8 mouse cellular contexts compared by ENCODE assay signal in the genomic region with DNA sequence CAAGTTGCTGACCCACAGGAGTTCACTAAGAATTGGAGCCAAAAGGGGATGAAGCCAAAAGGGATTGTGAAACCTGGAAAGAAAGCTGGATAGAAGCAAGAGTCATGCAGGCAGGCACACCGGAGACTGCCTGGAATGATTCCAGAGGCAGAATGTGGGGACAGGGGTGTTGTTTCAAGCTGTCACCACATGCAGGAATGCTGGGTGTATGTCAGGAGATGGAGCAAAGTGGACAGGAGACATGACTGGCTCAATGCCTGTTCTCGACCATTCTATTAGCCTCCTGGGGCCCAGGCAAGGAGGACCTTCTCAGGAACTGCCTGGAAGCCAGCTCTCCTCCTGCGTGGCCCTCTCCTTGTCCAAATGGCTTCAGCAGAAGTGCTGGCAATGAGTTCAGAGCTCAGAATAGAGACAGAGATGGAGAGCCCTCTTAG. TPM values are rescaled to one million over a fixed set of nuclear protein-coding genes. Genes with fewer than 3 reads are reported as not detected.
DNase-seq lines count a peak whose midpoint lies in the region; ATAC-seq and TF ChIP-seq lines count a peak whose summit lies in the region.

No protein-coding gene starts in this region.

- peak; percentile 35 for DNase-seq in midbrain, postnatal 0 days (ENCODE audit: low spot score)
- DNase-seq in fat pad, adult 2 months (ENCODE audit: extremely low read depth, low read depth, low spot score) = peak; percentile 92
- DNase-seq in heart, postnatal 36 days = peak; percentile 73 to 85
- DNase-seq in left cerebral cortex, adult 18-20 months (ENCODE audit: low spot score in 2 of 2) = no peak
- no peak for DNase-seq in hindbrain, embryonic 11.5 days (ENCODE audit: low spot score)

- intact Hi-C loops in heart, postnatal 36 days (cut with DNase I) = loop anchor here (2.0 to 5.0 kb wide), 3 partner anchors 33 to 302 kb away; a partner anchor contains a TSS

- WGBS in midbrain, postnatal 0 days = 68% methylated on average over 3 of the region's 3 CpGs
- 88% methylated on average over 3 of the region's 3 CpGs for WGBS in midbrain, embryonic 13.5 days
- WGBS in neural tube, embryonic 14.5 days = 64% methylated on average over 3 of the region's 3 CpGs
- 66% methylated on average over 3 of the region's 3 CpGs for WGBS in hindbrain, embryonic 11.5 days

- H3K27ac ChIP-seq in midbrain, postnatal 0 days (ENCODE audit: low read depth, low read length) = no peak overlapping the region
- no peak overlapping the region for H3K27ac ChIP-seq in midbrain, embryonic 13.5 days
- H3K27ac ChIP-seq in neural tube, embryonic 14.5 days (ENCODE audit: low read depth, low read length) = no peak overlapping the region
- H3K27ac ChIP-seq in hindbrain, embryonic 11.5 days (ENCODE audit: low read depth, low read length) = no peak overlapping the region

- no peaks in the 10 kb centered on the region for H3K9me3 ChIP-seq in midbrain, postnatal 0 days (ENCODE audit: low read length)
- no peaks in the 10 kb centered on the region for H3K9me3 ChIP-seq in midbrain, embryonic 13.5 days
- H3K9me3 ChIP-seq in neural tube, embryonic 14.5 days (ENCODE audit: control insufficient read depth, low read length) = no peaks in the 10 kb centered on the region
- H3K9me3 ChIP-seq in hindbrain, embryonic 11.5 days (ENCODE audit: control insufficient read depth, low read length) = no peaks in the 10 kb centered on the region

- no peak overlapping the region for H3K9ac ChIP-seq in midbrain, postnatal 0 days (replicated peaks; ENCODE audit: low read length, poor library complexity, severe bottlenecking)
- H3K9ac ChIP-seq in midbrain, embryonic 13.5 days (replicated peaks) = no peak overlapping the region
- no peak overlapping the region for H3K9ac ChIP-seq in neural tube, embryonic 14.5 days (replicated peaks; ENCODE audit: low read depth, low read length)
- H3K9ac ChIP-seq in hindbrain, embryonic 11.5 days (ENCODE audit: low read depth, low read length) = no peak overlapping the region

- no peak overlapping the region for H3K4me2 ChIP-seq in midbrain, postnatal 0 days (ENCODE audit: low read depth, low read length, poor library complexity, severe bottlenecking)
- H3K4me2 ChIP-seq in midbrain, embryonic 13.5 days (replicated peaks) = no peak overlapping the region
- H3K4me2 ChIP-seq in neural tube, embryonic 14.5 days (ENCODE audit: low read depth, low read length) = no peak overlapping the region
- no peak overlapping the region for H3K4me2 ChIP-seq in hindbrain, embryonic 11.5 days (replicated peaks; ENCODE audit: low read depth, low read length)

- no peaks in the 10 kb centered on the region for H3K36me3 ChIP-seq in midbrain, postnatal 0 days (ENCODE audit: insufficient read depth, low read length)
- no peaks in the 10 kb centered on the region for H3K36me3 ChIP-seq in midbrain, embryonic 13.5 days
- H3K36me3 ChIP-seq in neural tube, embryonic 14.5 days (ENCODE audit: control insufficient read depth, insufficient read depth, low read length) = no peaks in the 10 kb centered on the region
- no peaks in the 10 kb centered on the region for H3K36me3 ChIP-seq in hindbrain, embryonic 11.5 days (ENCODE audit: control insufficient read depth, insufficient read depth, low read length)

- no peak for ATAC-seq in midbrain, postnatal 0 days (ENCODE audit: low FRiP score)
- no peak for ATAC-seq in midbrain, embryonic 13.5 days
- peak; percentile 9; the same call in 1 of the 2 replicates for ATAC-seq in neural tube, embryonic 14.5 days (ENCODE audit: low read depth)
- no peak for ATAC-seq in erythroblast, adult 5-6 weeks (replicated peaks; ENCODE audit: low FRiP score, poor library complexity, severe bottlenecking)
- ATAC-seq in hindbrain, embryonic 11.5 days (ENCODE audit: low FRiP score) = no peak

- H3K4me1 ChIP-seq in midbrain, postnatal 0 days (ENCODE audit: insufficient read depth, low read length) = no peaks in the 10 kb centered on the region
- peaks cover 9% of the 10 kb centered on the region for H3K4me1 ChIP-seq in midbrain, embryonic 13.5 days (replicated peaks)
- no peaks in the 10 kb centered on the region for H3K4me1 ChIP-seq in neural tube, embryonic 14.5 days (ENCODE audit: control insufficient read depth, insufficient read depth, low read length)
- H3K4me1 ChIP-seq in hindbrain, embryonic 11.5 days (replicated peaks; ENCODE audit: control insufficient read depth, insufficient read depth, low read length) = no peaks in the 10 kb centered on the region; the same call in 1 of the 2 replicates

- H3K4me3 ChIP-seq in midbrain, postnatal 0 days (ENCODE audit: low read depth, low read length) = no peak overlapping the region
- no peak overlapping the region for H3K4me3 ChIP-seq in midbrain, embryonic 13.5 days (replicated peaks)
- no peak overlapping the region for H3K4me3 ChIP-seq in neural tube, embryonic 14.5 days (ENCODE audit: low read depth, low read length)
- H3K4me3 ChIP-seq in hindbrain, embryonic 11.5 days (ENCODE audit: low read depth, low read length) = no peak overlapping the region

- H3K27me3 ChIP-seq in midbrain, postnatal 0 days (ENCODE audit: insufficient read depth, low read length) = no peaks in the 10 kb centered on the region
- no peaks in the 10 kb centered on the region for H3K27me3 ChIP-seq in midbrain, embryonic 13.5 days
- H3K27me3 ChIP-seq in neural tube, embryonic 14.5 days (ENCODE audit: control insufficient read depth, insufficient read depth, low read length) = no peaks in the 10 kb centered on the region
- H3K27me3 ChIP-seq in hindbrain, embryonic 11.5 days (ENCODE audit: control insufficient read depth, insufficient read depth, low read length) = no peaks in the 10 kb centered on the region

- TF ChIP-seq CTCF in midbrain, postnatal 0 days (IDR thresholded peaks at IDR 0.05) = no peak

RNA-seq across cellular contexts. Expression of a gene that starts 33.2 kb away (rescaled TPM):
- 185 and 189 TPM in 2 replicates for total RNA-seq in midbrain, postnatal 0 days (2014; rRNA removed)
- 110 and 112 TPM in 2 replicates for polyA plus RNA-seq in midbrain, postnatal 0 days (2015; fragmentation: Nextera tagmentation; extraction: Ambion mirVana)
- polyA plus RNA-seq in midbrain, embryonic 13.5 days (2015; fragmentation: Nextera tagmentation; extraction: Ambion mirVana) = 120 and 121 TPM in 2 replicates
- total RNA-seq in heart, postnatal 36 days (2021) = 10 to 100 TPM; 32.3 to 38.6 TPM
- 145 and 166 TPM in 2 replicates for polyA plus RNA-seq in neural tube, embryonic 14.5 days (2014; fragmentation: Nextera tagmentation; extraction: Ambion mirVana)
- total RNA-seq in left cerebral cortex, adult 18-20 months (2021) = 10 to 100 TPM; 50.1 to 52.9 TPM
- total RNA-seq in erythroblast, adult 5-6 weeks (2015; ENCODE audit: low replicate concordance) = 1.3 and 1.7 TPM in 2 replicates
- 0.84 and 1.6 TPM in 2 replicates for total RNA-seq in erythroblast, adult 5-6 weeks (2017; ENCODE audit: low replicate concordance)
- polyA plus RNA-seq in hindbrain, embryonic 11.5 days (2014; fragmentation: Nextera tagmentation; extraction: Ambion mirVana) = 63.3 and 71.3 TPM in 2 replicates

Comparison
In these comparisons a context has a peak if more than half of its experiments do, and no peak if none do; other contexts are left out.
1. DNase-seq: peak in midbrain, postnatal 0 days (single experiment), fat pad, adult 2 months (single experiment) and heart, postnatal 36 days (2 of 2); none in left cerebral cortex, adult 18-20 months (0 of 2) and hindbrain, embryonic 11.5 days (single experiment).
2. RNA of a gene that starts 33.2 kb away (total RNA-seq): 185 to 189 TPM in midbrain, postnatal 0 days, 50.1 to 52.9 TPM in left cerebral cortex, adult 18-20 months and 32.3 to 38.6 TPM in heart, postnatal 36 days; 0.84 to 1.7 TPM in erythroblast, adult 5-6 weeks; every median in the first group is over 10 times any median in the second.